Mouse (Mus musculus) myocyte (in vitro differentiated cells): Measurements from ENCODE around the gene Casz1.

Source experiments
- CEBPB ChIP-seq: IDR thresholded peaks from 2 replicates; pipeline ENCODE4 v1.6.1; 2011; ENCODE audit warnings: mild to moderate bottlenecking, moderate library complexity; ENCODE audit not compliant: poor library complexity, insufficient read depth, severe bottlenecking
- E2F4 ChIP-seq: IDR thresholded peaks from one replicate; pipeline ENCODE4 v1.6.1; 2011; ENCODE audit warnings: mild to moderate bottlenecking, control low read depth, moderate library complexity; ENCODE audit not compliant: insufficient read depth
- MYOG ChIP-seq, 3 experiments: IDR thresholded peaks; one replicate each; pipeline ENCODE4 v1.6.1; 2011; ENCODE audit warnings: control low read depth in 2 of 3, low read depth in 2 of 3, mild to moderate bottlenecking in 2 of 3; ENCODE audit not compliant: insufficient read length in 2 of 3, control insufficient read depth in 1 of 3, insufficient read depth in 1 of 3
- POLR2A ChIP-seq: IDR thresholded peaks from one replicate; pipeline ENCODE4 v1.6.1; 2011; ENCODE audit warnings: low read depth, mild to moderate bottlenecking, control low read depth, moderate library complexity; ENCODE audit not compliant: insufficient read length
- POLR2AphosphoS2 ChIP-seq: IDR thresholded peaks from one replicate; pipeline ENCODE4 v1.6.1; 2011; ENCODE audit warnings: low read depth, control low read depth; ENCODE audit not compliant: insufficient read length
- USF1 ChIP-seq: IDR thresholded peaks from one replicate; pipeline ENCODE4 v1.6.1; 2011; ENCODE audit warnings: low read depth, mild to moderate bottlenecking, control low read depth, moderate library complexity

DNA sequence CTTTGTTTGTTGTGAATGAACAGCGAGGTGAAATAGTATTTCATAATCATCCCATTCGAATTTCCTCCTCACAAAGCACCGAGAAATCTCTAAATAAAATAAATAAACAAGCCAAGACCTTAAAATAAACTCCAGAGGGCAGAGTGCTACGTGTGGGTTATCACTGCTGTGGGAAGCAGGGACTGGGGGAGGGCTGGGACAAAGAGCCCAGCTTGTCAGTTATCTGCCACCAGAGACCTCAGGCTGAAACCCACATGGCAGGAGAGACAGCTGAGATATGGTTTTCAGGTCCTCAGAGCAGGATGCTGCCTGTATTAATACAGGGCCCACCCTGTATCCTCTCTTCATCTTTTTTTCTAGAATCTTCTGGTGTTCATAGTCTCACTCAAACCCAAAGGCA lies 9.2 kb upstream of the Casz1 start:
- TF ChIP-seq POLR2AphosphoS2 (no peak), POLR2A (no peak), CEBPB (no peak), MYOG (IDR thresholded peaks at IDR 0.05; ENCODE audit: control insufficient read depth in 1 of 3, insufficient read depth in 1 of 3, insufficient read length in 2 of 3, low read depth in 2 of 3) (no peak), USF1 (no peak), E2F4 (no peak)
